Mouse (Mus musculus) erythroblast, embryonic 14.5 days (primary cell): ENCODE data around the gene Ppargc1a.

ENCODE experiments used
- GATA1 ChIP-seq: IDR thresholded peaks from 2 replicates; pipeline ENCODE4 v1.6.1; 2012; ENCODE audit warnings: low read length, inconsistent platforms, mixed read lengths
- TAL1 ChIP-seq: IDR thresholded peaks from 3 replicates; pipeline ENCODE4 v1.6.1; 2012; ENCODE audit warnings: low read length, inconsistent platforms, mixed read lengths

GRCm38 (mm10) chr5:51591537-51592154, 24.1 kb upstream of the Ppargc1a start:
- TF ChIP-seq GATA1 = no peak
- no peak for TF ChIP-seq TAL1
